Mouse (Mus musculus): ENCODE data around the gene Emc10. TPM values are rescaled to one million over a fixed set of nuclear protein-coding genes. Genes with fewer than 3 reads are reported as not detected.

The Emc10 gene
- polyA plus RNA-seq, 1 experiment from 2014 or later: 77.2 TPM

- Histone ChIP-seq H3K27ac (ENCODE audit: low read length) (no peak overlapping the region), H3K4me1 (ENCODE audit: control insufficient read depth, insufficient read depth, low read length) (peaks cover 9% of the 10 kb centered on the region), H3K9me3 (ENCODE audit: control insufficient read depth, low read length) (no peaks in the 10 kb centered on the region), H3K4me3 (ENCODE audit: low read length) (no peak overlapping the region), H3K36me3 (ENCODE audit: control insufficient read depth, insufficient read depth, low read length) (peaks cover 12% of the 10 kb centered on the region), H3K4me2 (ENCODE audit: low read depth, low read length) (no peak overlapping the region), H3K9ac (ENCODE audit: low read depth, low read length) (no peak overlapping the region), H3K27me3 (replicated peaks; ENCODE audit: control insufficient read depth, insufficient read depth, low read length) (no peaks in the 10 kb centered on the region)
- 95% methylated on average over 5 of the region's 5 CpGs for WGBS
- no peak for ATAC-seq
These were observed 4.9 kb downstream of the Emc10 start for GRCm38 (mm10) chr7:44491391-44491790.

- Histone ChIP-seq H3K9ac (ENCODE audit: low read depth, low read length) (no peak overlapping the region), H3K36me3 (ENCODE audit: control insufficient read depth, insufficient read depth, low read length) (peaks cover 12% of the 10 kb centered on the region), H3K27ac (ENCODE audit: low read length) (no peak overlapping the region), H3K9me3 (ENCODE audit: control insufficient read depth, low read length) (no peaks in the 10 kb centered on the region), H3K4me2 (ENCODE audit: low read depth, low read length) (no peak overlapping the region), H3K4me3 (ENCODE audit: low read length) (no peak overlapping the region), H3K27me3 (replicated peaks; ENCODE audit: control insufficient read depth, insufficient read depth, low read length) (no peaks in the 10 kb centered on the region), H3K4me1 (ENCODE audit: control insufficient read depth, insufficient read depth, low read length) (peaks cover 4% of the 10 kb centered on the region; the same call in 1 of the 2 replicates)
- WGBS: 92% methylated on average over 4 of the region's 4 CpGs
- no peak for ATAC-seq
These were observed 6.0 kb downstream of the Emc10 start for GRCm38 (mm10) chr7:44490281-44490680.

GRCm38 (mm10) chr7:44488545-44488944, 7.8 kb downstream of the Emc10 start:
- H3K27ac ChIP-seq (ENCODE audit: low read length): no peak overlapping the region
- no peaks in the 10 kb centered on the region for H3K27me3 ChIP-seq (replicated peaks; ENCODE audit: control insufficient read depth, insufficient read depth, low read length)
- H3K9ac ChIP-seq (ENCODE audit: low read depth, low read length): no peak overlapping the region
- ATAC-seq: no peak
- no peak overlapping the region for H3K4me2 ChIP-seq (ENCODE audit: low read depth, low read length)
- H3K4me1 ChIP-seq (ENCODE audit: control insufficient read depth, insufficient read depth, low read length): no peaks in the 10 kb centered on the region
- peaks cover 12% of the 10 kb centered on the region for H3K36me3 ChIP-seq (ENCODE audit: control insufficient read depth, insufficient read depth, low read length)
- no peaks in the 10 kb centered on the region for H3K9me3 ChIP-seq (ENCODE audit: control insufficient read depth, low read length)
- 90% methylated on average over 8 of the region's 8 CpGs for WGBS
- no peak overlapping the region for H3K4me3 ChIP-seq (ENCODE audit: low read length)

GRCm38 (mm10) chr7:44487936-44488335, 8.4 kb downstream of the Emc10 start:
- Histone ChIP-seq H3K27ac (ENCODE audit: low read length) (no peak overlapping the region), H3K9me3 (ENCODE audit: control insufficient read depth, low read length) (no peaks in the 10 kb centered on the region), H3K4me1 (ENCODE audit: control insufficient read depth, insufficient read depth, low read length) (no peaks in the 10 kb centered on the region), H3K36me3 (ENCODE audit: control insufficient read depth, insufficient read depth, low read length) (peaks cover 12% of the 10 kb centered on the region), H3K4me2 (ENCODE audit: low read depth, low read length) (no peak overlapping the region), H3K9ac (ENCODE audit: low read depth, low read length) (no peak overlapping the region), H3K4me3 (ENCODE audit: low read length) (no peak overlapping the region), H3K27me3 (replicated peaks; ENCODE audit: control insufficient read depth, insufficient read depth, low read length) (no peaks in the 10 kb centered on the region)
- 84% methylated on average over 7 of the region's 7 CpGs for WGBS
- no peak for ATAC-seq

- Histone ChIP-seq H3K27ac (ENCODE audit: low read length) (no peak overlapping the region), H3K9me3 (ENCODE audit: control insufficient read depth, low read length) (no peaks in the 10 kb centered on the region), H3K4me2 (ENCODE audit: low read depth, low read length) (no peak overlapping the region), H3K4me1 (ENCODE audit: control insufficient read depth, insufficient read depth, low read length) (no peaks in the 10 kb centered on the region), H3K36me3 (ENCODE audit: control insufficient read depth, insufficient read depth, low read length) (peaks cover 4% of the 10 kb centered on the region), H3K9ac (ENCODE audit: low read depth, low read length) (no peak overlapping the region), H3K27me3 (replicated peaks; ENCODE audit: control insufficient read depth, insufficient read depth, low read length) (no peaks in the 10 kb centered on the region; the same call in 1 of the 2 replicates), H3K4me3 (ENCODE audit: low read length) (no peak overlapping the region)
- ATAC-seq: no peak
- WGBS: 66% methylated on average over 13 of the region's 13 CpGs
These were observed 9.3 kb downstream of the Emc10 start for GRCm38 (mm10) chr7:44486927-44487575.

- no peak overlapping the region for H3K4me3 ChIP-seq (ENCODE audit: low read length)
- WGBS: 66% methylated on average over 7 of the region's 7 CpGs
- no peak for ATAC-seq
- H3K9ac ChIP-seq (ENCODE audit: low read depth, low read length): no peak overlapping the region
- no peaks in the 10 kb centered on the region for H3K4me1 ChIP-seq (ENCODE audit: control insufficient read depth, insufficient read depth, low read length)
- no peaks in the 10 kb centered on the region; the same call in 1 of the 2 replicates for H3K36me3 ChIP-seq (ENCODE audit: control insufficient read depth, insufficient read depth, low read length)
- H3K27me3 ChIP-seq (replicated peaks; ENCODE audit: control insufficient read depth, insufficient read depth, low read length): no peaks in the 10 kb centered on the region; the same call in 1 of the 2 replicates
- H3K4me2 ChIP-seq (ENCODE audit: low read depth, low read length): no peak overlapping the region
- H3K9me3 ChIP-seq (ENCODE audit: control insufficient read depth, low read length): no peaks in the 10 kb centered on the region
- no peak overlapping the region for H3K27ac ChIP-seq (ENCODE audit: low read length)
These were observed 10.6 kb downstream of the Emc10 start for GRCm38 (mm10) chr7:44485572-44486195.

- ATAC-seq: peak; percentile 72
- Histone ChIP-seq H3K4me2 (ENCODE audit: low read depth, low read length) (no peak overlapping the region), H3K9me3 (ENCODE audit: control insufficient read depth, low read length) (no peaks in the 10 kb centered on the region), H3K27me3 (replicated peaks; ENCODE audit: control insufficient read depth, insufficient read depth, low read length) (no peaks in the 10 kb centered on the region; the same call in 1 of the 2 replicates), H3K4me3 (ENCODE audit: low read length) (no peak overlapping the region), H3K4me1 (ENCODE audit: control insufficient read depth, insufficient read depth, low read length) (no peaks in the 10 kb centered on the region), H3K27ac (ENCODE audit: low read length) (no peak overlapping the region), H3K36me3 (ENCODE audit: control insufficient read depth, insufficient read depth, low read length) (no peaks in the 10 kb centered on the region; the same call in 1 of the 2 replicates), H3K9ac (ENCODE audit: low read depth, low read length) (no peak overlapping the region)
- 32% methylated on average over 5 of the region's 5 CpGs for WGBS
These were observed 11.3 kb downstream of the Emc10 start for GRCm38 (mm10) chr7:44484841-44485571.

- no peak for ATAC-seq
- Histone ChIP-seq H3K27ac (ENCODE audit: low read length) (no peak overlapping the region), H3K36me3 (ENCODE audit: control insufficient read depth, insufficient read depth, low read length) (no peaks in the 10 kb centered on the region), H3K9me3 (ENCODE audit: control insufficient read depth, low read length) (no peaks in the 10 kb centered on the region), H3K27me3 (replicated peaks; ENCODE audit: control insufficient read depth, insufficient read depth, low read length) (peaks cover 3% of the 10 kb centered on the region; the same call in 1 of the 2 replicates), H3K4me3 (ENCODE audit: low read length) (no peak overlapping the region), H3K4me1 (ENCODE audit: control insufficient read depth, insufficient read depth, low read length) (no peaks in the 10 kb centered on the region), H3K4me2 (ENCODE audit: low read depth, low read length) (no peak overlapping the region), H3K9ac (ENCODE audit: low read depth, low read length) (no peak overlapping the region)
- 100% methylated on average over 1 of the region's 1 CpGs for WGBS
These were observed 12.2 kb downstream of the Emc10 start for GRCm38 (mm10) chr7:44484109-44484508.

GRCm38 (mm10) chr7:44482836-44483435, 13.4 kb downstream of the Emc10 start:
- Histone ChIP-seq H3K27ac (ENCODE audit: low read length) (no peak overlapping the region), H3K9me3 (ENCODE audit: control insufficient read depth, low read length) (no peaks in the 10 kb centered on the region), H3K4me2 (ENCODE audit: low read depth, low read length) (no peak overlapping the region), H3K36me3 (ENCODE audit: control insufficient read depth, insufficient read depth, low read length) (no peaks in the 10 kb centered on the region), H3K9ac (ENCODE audit: low read depth, low read length) (no peak overlapping the region), H3K4me3 (ENCODE audit: low read length) (no peak overlapping the region), H3K27me3 (replicated peaks; ENCODE audit: control insufficient read depth, insufficient read depth, low read length) (peaks cover 3% of the 10 kb centered on the region; the same call in 1 of the 2 replicates), H3K4me1 (ENCODE audit: control insufficient read depth, insufficient read depth, low read length) (no peaks in the 10 kb centered on the region)
- WGBS: 71% methylated on average over 3 of the region's 3 CpGs
- peak; percentile 56; the same call in 1 of the 2 replicates for ATAC-seq
